Comparison of ENCODE assay signal across 11 mouse cellular contexts in the genomic region with DNA sequence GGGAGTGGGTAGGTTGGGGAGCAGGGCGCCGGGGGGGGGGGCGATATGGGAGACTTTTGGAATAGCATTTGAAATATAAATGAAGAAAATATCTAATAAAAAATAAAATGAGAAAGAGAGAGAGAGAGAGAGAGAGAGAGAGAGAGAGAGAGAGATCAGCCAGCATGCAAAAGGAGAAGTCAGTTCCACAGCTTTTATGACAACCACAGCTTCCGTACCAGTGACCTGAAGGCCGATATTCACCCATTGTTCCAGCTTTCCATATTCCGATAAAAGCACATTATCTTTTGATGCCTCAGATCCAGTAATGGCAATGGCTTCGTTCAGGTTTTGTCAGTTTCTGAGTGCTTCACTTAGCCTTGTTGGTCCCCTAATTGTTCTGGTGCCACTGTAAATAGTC.
"Had no signal": no experiment of that assay in that cellular context is flagged by ENCODE, and none has a peak within 500 bp of the region (broad histone marks: within the 10 kb centered on the region; RNA-seq: fewer than 3 reads in every experiment).

No protein-coding gene starts in this region.

- DNase-seq: retina, postnatal 1 day; right cerebral cortex, adult 18-20 months; right cerebral cortex, postnatal 14 days; right cerebral cortex, postnatal 25 days; right cerebral cortex, postnatal 4 days; spleen, adult 18-20 months; thymus, adult 18-20 months; thymus, adult 2 months; thymus, postnatal 14 days; thymus, postnatal 25 days; thymus, postnatal 36 days had no signal
